Mouse (Mus musculus) kidney, adult 9 months (tissue): ENCODE measurements around the gene Tmod3.
"Not testable (repeated sequence)": the region's sequence is repeated elsewhere in the genome, so short reads cannot be mapped to it uniquely, and the experiment has no call there.

ENCODE experiments used
- DNase-seq: peaks from one replicate; pipeline ENCODE4 v3.0.0; 2022

Tmod3 gene

GRCm38 (mm10) chr9:75553719-75554118 lies 5.7 kb downstream of the Tmod3 start:
- no peak for DNase-seq

GRCm38 (mm10) chr9:75551342-75551741 lies 8.1 kb downstream of the Tmod3 start:
- no peak for DNase-seq

DNA sequence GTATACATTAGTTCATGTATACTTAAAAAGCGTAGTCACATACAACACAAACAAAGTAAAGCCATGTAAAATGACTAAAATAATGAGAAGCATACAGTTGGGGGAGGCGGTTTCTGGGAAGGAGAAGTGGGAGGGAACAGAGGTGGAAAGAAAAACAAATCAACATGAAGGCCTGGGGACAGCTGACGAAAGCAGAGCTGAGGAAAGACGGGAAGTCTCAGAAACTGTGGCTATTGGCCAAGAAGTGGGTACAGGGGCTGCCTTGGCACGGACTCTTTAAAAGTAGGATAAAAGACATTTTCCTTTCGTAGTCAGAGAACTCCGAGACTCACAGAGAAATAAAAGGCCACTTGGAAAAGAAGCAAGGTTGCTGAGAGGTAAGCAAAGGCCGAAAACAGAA lies 10.4 kb downstream of the Tmod3 start:
- peak; percentile 14 for DNase-seq

DNA sequence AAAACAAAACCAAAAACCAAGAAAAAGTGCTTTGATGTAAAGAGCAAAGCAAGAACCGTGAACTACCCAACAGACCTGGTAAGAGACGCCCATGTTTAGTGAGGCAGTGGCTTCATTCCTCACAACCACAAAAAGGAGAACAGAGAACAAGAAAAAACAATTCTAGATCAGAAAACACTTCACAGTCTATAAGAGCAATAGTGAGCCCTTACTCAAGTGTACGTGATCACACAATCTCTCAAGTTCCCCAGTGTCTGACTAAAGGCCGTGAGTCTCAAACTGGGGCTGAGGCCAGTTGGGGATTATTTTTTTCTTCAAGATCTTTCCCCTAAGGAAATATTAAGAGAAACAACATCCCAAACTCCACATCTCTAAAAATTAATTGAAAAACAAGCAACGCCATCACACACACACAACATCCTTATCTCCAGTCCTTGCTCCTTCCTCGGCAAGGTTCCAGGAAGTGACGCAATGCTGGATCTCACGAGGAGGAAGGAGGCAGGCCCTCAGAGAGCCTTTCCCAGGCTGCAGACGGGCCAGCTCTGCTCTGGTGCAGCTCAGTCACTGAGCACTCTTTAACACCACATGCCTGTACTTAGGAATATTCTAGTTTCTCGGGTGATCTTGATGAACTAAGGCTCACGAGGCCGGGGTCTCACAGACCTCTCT lies 12.4 kb downstream of the Tmod3 start:
- DNase-seq, result peak; percentile 84

DNA sequence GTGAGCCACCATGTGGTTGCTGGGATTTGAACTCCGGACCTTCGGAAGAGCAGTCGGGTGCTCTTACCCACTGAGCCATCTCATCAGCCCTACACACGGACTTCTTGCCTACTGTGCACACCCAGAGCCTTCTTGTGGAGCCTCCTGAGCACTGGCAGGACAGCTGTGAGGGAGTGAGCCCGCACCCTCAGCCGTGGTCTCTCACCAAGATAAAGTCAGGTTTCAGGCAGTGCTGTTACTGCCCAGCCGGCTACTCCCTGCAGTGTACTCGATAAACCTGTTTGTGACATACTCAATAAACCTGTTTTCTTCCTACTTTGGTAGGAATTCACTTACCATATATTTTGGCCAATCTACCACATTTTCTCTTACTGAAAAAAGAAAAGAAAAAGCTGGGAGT lies 13.9 kb downstream of the Tmod3 start:
- DNase-seq, result no peak

GRCm38 (mm10) chr9:75541497-75541896 lies 18.0 kb downstream of the Tmod3 start:
- DNase-seq, result peak; percentile 24

GRCm38 (mm10) chr9:75536422-75536821 lies 23.0 kb downstream of the Tmod3 start:
- no peak for DNase-seq

DNA sequence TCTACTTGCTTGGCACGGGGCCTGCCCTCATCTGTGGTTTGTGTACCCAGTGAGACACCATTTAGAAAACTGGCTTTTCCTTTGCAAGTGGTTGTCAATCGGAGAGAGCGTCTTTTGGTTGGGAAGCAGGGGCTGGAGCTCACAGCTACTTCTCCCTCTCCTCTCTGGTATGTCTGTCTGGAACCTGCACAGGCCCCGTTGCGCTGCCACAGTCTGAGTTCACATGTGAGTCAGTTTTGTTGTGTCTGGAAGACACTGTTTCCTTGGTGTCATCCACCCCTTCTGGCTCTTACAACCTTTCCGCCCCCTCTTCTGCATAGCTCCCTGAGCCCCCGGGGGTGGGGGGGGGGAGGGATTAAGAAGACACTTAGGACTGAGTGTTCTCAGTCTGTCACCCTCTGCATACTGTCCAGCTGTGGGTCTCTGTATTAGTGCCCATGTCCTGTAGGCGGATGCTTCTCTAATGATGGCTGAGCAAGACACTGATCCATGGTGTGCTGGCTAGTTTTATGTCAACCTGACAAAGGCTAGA lies 25.0 kb downstream of the Tmod3 start:
- no peak for DNase-seq

- not testable (repeated sequence) for DNase-seq
These were observed 26.5 kb downstream of the Tmod3 start for GRCm38 (mm10) chr9:75532989-75533388.

GRCm38 (mm10) chr9:75532461-75532860 lies 27.0 kb downstream of the Tmod3 start:
- DNase-seq, result no peak

DNA sequence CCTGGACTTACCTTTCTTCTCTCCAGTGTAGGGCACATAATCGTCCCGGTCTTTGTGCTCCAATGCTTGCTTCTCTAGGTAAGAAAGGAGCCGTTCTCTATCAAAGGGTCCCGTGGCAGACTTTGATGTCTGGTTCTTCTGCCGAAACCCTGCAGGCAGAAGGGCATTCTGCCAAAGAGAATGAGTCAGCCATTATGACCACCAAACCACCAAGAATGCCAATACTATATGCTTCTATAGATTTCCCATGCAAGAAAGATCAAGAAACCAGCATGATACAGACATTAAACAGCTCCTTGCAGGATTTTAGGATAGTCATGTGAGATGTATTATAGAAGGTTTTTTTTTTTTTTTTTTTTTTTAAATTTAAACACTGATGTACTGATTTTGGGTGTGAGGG lies 30.1 kb downstream of the Tmod3 start:
- no peak for DNase-seq

DNA sequence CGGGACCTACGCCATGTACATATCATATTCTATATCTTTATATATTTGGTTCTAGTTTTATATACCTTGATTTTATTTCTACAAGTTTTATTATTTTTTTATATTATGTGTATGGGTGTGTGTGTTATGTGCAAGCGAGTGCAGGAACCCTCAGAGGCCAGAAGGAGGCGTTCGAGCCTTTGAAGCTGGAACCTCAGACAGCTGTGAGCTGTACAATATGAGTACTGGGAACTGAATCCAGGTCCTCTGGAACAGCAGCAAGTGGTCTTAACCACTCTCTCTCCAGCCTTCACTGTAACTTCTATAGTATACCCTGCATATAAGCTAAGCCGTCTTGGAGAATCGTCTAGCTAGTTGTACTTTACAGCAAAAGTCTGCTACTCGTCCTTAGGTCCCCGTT lies 31.4 kb downstream of the Tmod3 start:
- no peak for DNase-seq

- DNase-seq, result peak; percentile 19
These were observed 31.9 kb downstream of the Tmod3 start for GRCm38 (mm10) chr9:75527368-75528059.

GRCm38 (mm10) chr9:75523646-75524045 lies 35.8 kb downstream of the Tmod3 start:
- no peak for DNase-seq

- no peak for DNase-seq
These were observed 37.2 kb downstream of the Tmod3 start for GRCm38 (mm10) chr9:75522217-75522616.

- DNase-seq, result peak; percentile 60
These were observed 37.7 kb downstream of the Tmod3 start for GRCm38 (mm10) chr9:75521788-75522187.

GRCm38 (mm10) chr9:75520940-75521339 lies 38.5 kb downstream of the Tmod3 start:
- DNase-seq, result no peak

DNA sequence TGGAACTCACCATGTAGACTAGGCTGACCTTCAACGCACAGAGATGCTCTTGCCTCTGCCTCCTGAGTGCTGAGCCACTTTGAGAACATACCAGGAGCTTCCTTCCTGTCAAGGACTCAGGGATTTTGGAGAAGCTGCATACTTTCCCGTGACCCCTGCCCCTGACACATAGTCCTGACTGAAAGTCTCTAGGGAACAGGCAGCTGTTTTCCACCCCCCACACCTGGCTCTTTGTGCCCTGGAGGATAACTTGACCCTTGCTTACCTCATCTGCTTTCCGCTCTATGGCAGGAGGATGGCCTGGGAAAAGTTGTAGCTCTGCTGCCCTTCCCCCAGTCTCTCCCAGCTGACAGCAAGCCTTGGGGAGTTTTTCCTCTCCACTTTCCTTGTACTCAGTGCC lies 41.7 kb downstream of the Tmod3 start:
- no peak for DNase-seq

DNA sequence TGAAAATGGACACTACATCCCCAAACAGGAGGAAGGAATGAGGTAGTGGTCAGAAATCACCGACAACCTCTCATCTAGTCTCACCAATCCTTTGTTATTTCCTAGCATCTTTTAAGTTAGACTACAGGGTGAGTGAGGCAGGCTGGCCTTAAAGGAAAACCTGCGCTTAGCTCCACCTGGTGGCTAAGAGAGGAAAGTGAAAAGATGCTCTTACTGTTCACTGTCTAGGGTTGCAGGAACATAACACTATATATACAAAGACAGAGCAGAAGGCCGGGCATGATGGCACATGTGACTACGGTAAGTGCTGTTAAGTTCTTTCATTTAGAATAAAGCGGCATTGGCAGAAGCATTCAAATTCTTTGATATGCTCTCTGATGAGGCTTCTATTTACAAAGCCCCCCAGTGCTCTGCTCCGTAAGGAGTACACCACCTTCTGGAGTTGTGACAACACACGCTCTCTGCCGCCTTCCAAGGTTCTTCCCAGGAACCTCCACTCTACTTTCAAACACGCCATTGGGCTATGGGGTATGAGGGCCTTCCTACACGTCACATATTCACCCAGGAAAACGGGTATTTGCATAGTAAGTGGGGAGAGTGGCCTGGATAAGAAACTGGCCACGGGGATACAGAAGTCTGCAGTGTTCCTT lies 43.9 kb downstream of the Tmod3 start:
- DNase-seq, result peak; percentile 55

DNA sequence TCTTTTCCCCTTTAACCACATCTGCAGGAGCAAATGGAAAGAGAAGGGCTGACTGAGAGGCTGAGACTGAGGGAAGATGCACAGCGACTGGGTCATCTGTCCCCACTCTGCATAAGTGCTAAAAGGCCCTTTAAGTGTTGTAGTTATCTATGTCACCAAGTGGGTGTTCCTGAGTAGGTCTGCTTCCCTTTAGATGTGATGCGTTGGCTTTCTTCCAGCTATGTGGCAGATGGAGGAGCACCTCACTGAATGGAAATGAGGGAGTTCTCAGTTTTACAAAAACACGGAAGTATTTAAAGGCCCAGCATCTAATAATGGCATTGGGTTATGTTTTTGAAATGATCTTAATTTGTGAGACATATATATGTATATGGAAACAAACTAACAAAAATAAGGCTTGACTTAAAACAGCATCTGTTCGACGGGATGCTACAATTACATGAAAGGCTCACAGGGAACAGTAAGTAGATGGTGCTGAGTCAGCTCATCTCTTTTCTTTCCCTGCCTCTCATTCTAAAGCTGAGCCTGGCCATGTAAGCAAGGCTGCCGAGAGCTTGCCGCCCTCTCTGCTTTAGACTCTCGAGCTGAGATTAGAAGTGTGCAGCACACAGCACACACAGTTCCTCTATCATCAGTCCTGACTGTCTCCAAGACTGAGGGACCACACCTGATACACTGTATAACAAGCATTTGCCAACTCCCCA lies 48.1 kb downstream of the Tmod3 start:
- no peak for DNase-seq

DNA sequence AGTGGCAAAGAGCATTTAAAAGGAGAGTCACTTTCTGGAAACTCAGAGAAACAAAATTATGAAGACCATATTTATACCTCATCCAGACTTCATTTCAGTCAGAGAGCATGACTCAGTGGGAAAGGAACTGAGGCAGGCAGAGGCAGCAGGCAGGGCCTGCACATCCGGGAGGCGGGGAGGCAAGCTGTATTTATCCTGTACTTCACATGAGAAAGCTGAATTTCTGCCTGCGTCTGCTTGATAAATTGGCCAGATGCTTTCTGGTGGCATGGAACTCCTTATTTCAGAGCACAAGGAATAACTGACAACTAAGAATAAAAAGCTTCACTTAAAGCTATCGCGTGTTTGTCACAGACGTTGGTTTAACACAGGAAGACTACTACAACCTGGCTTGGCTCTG lies 55.1 kb downstream of the Tmod3 start:
- DNase-seq, result no peak

DNA sequence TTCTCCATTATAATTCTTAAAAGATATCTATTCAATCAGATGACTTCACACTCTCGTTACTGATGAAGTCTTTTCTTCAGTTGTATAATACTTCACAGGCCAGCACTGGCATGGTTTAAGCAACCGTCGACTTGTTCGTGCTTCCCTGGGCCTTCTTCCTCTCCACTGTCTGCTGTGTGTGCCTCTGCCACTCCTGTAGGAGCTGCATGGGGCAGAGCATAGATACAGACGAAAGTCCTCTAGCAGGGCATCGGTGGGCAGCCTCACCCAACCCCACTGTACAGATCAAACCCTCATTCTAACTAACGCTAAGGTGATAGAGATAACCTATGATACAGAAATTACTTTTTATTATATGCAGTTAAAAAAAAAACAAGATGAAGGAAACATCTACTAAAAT lies 60.9 kb downstream of the Tmod3 start:
- DNase-seq, result no peak

DNA sequence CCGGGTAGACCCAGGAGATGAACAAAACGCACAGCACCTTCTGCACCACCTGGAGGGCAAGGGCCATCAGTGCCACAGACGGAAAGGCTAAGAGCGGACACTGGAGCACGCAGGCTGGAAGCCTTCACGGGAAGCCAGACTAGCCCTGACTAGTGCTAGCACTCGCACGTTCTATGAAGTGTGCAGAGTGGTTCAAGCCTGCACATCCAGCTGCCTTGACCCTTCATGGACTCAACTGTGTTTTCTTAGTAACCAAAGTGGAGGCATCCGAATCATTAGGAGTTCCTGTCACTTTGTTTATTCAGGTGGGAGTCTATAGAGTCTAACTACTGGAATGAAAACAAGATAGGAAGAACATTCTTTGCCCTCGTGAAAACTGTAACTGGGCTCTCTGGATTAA lies 63.5 kb downstream of the Tmod3 start:
- no peak for DNase-seq
